7 mouse cellular contexts compared by ENCODE assay signal in the genomic region with DNA sequence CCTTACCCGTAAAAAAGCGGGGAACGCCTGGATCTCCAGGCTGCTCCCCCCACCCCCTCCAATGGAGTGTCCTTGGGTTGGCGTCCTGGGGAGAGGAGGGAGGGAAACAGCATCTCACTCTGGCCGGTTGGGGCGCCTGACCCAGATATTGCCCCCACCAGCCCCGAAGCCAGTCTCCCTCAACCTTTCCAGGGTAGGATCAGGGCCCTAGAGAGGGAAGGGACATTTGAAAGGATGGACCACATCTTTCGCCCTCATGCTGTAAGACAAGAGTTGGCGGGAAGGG. TPM values are rescaled to one million over a fixed set of nuclear protein-coding genes. Genes with fewer than 3 reads are reported as not detected.
DNase-seq lines count a peak whose midpoint lies in the region; ATAC-seq and TF ChIP-seq lines count a peak whose summit lies in the region.

No protein-coding gene starts in this region.

- no peak overlapping the region for H3K9ac ChIP-seq in lung, embryonic 15.5 days
- no peak overlapping the region for H3K9ac ChIP-seq in embryonic facial prominence, embryonic 14.5 days (ENCODE audit: low read depth, low read length)
- no peak overlapping the region for H3K9ac ChIP-seq in intestine, embryonic 14.5 days (ENCODE audit: low read length)
- H3K9ac ChIP-seq in neural tube, embryonic 12.5 days, result peak overlapping the region; percentile 74

- H3K4me2 ChIP-seq in lung, embryonic 15.5 days, result peak overlapping the region; percentile 92
- H3K4me2 ChIP-seq in embryonic facial prominence, embryonic 14.5 days (ENCODE audit: low read depth, low read length), result peak overlapping the region; percentile 91
- peak overlapping the region; percentile 89 for H3K4me2 ChIP-seq in intestine, embryonic 14.5 days (ENCODE audit: low read length)
- peak overlapping the region; percentile 94 for H3K4me2 ChIP-seq in neural tube, embryonic 12.5 days (replicated peaks)

- TF ChIP-seq CTCF in lung, adult 2 months (IDR thresholded peaks at IDR 0.05; ENCODE audit: insufficient read depth, low read length), result no peak

- no peak for DNase-seq in lung, adult 2 months
- DNase-seq in embryonic facial prominence, embryonic 14.5 days (ENCODE audit: low spot score), result no peak
- DNase-seq in intestine, embryonic 14.5 days (ENCODE audit: low spot score), result no peak
- DNase-seq in right cerebral cortex, adult 2 months (ENCODE audit: low spot score in 2 of 2), result no peak
- DNase-seq in spleen, adult 18-20 months, result no peak

- no peaks in the 10 kb centered on the region for H3K36me3 ChIP-seq in lung, embryonic 15.5 days
- H3K36me3 ChIP-seq in embryonic facial prominence, embryonic 14.5 days (ENCODE audit: control insufficient read depth, insufficient read depth, low read length), result no peaks in the 10 kb centered on the region
- H3K36me3 ChIP-seq in intestine, embryonic 14.5 days (ENCODE audit: control insufficient read depth, insufficient read depth, low read length), result no peaks in the 10 kb centered on the region
- no peaks in the 10 kb centered on the region for H3K36me3 ChIP-seq in neural tube, embryonic 12.5 days

- H3K27me3 ChIP-seq in lung, embryonic 15.5 days, result peaks cover 25% of the 10 kb centered on the region
- H3K27me3 ChIP-seq in embryonic facial prominence, embryonic 14.5 days (replicated peaks; ENCODE audit: control insufficient read depth, insufficient read depth, low read length), result peaks cover 15% of the 10 kb centered on the region
- peaks cover 16% of the 10 kb centered on the region for H3K27me3 ChIP-seq in intestine, embryonic 14.5 days (replicated peaks; ENCODE audit: control insufficient read depth, insufficient read depth, low read length)
- H3K27me3 ChIP-seq in neural tube, embryonic 12.5 days (replicated peaks), result peaks cover 17% of the 10 kb centered on the region

- peaks cover 46% of the 10 kb centered on the region for H3K4me1 ChIP-seq in lung, embryonic 15.5 days
- H3K4me1 ChIP-seq in lung, adult 2 months (ENCODE audit: control insufficient read depth, insufficient read depth, low read length), result peaks cover 6% of the 10 kb centered on the region; the same call in 1 of the 2 replicates
- peaks cover 30% of the 10 kb centered on the region for H3K4me1 ChIP-seq in embryonic facial prominence, embryonic 14.5 days (ENCODE audit: control insufficient read depth, insufficient read depth, low read length)
- peaks cover 29% of the 10 kb centered on the region for H3K4me1 ChIP-seq in intestine, embryonic 14.5 days (replicated peaks; ENCODE audit: control insufficient read depth, insufficient read depth, low read length)
- peaks cover 43% of the 10 kb centered on the region for H3K4me1 ChIP-seq in neural tube, embryonic 12.5 days

- TF ChIP-seq POLR2A in lung, adult 2 months (IDR thresholded peaks at IDR 0.05; ENCODE audit: borderline replicate concordance, extremely low read depth, low read depth, low read length), result no peak

- no peak for ATAC-seq in lung, embryonic 15.5 days (ENCODE audit: borderline replicate concordance, extremely low read depth, low FRiP score, low TSS enrichment)
- ATAC-seq in embryonic facial prominence, embryonic 14.5 days (ENCODE audit: low read depth), result no peak
- no peak for ATAC-seq in intestine, embryonic 14.5 days (replicated peaks; ENCODE audit: low FRiP score, low TSS enrichment, low read depth)
- ATAC-seq in neural tube, embryonic 12.5 days (ENCODE audit: low FRiP score, low read depth), result no peak

- H3K4me3 ChIP-seq in lung, embryonic 15.5 days, result peak overlapping the region; percentile 46; the same call in 1 of the 2 replicates
- H3K4me3 ChIP-seq in lung, adult 2 months (replicated peaks; ENCODE audit: extremely low read depth, low read depth, low read length), result no peak overlapping the region
- H3K4me3 ChIP-seq in embryonic facial prominence, embryonic 14.5 days (ENCODE audit: low read depth, low read length), result peak overlapping the region; percentile 49; the same call in 1 of the 2 replicates
- peak overlapping the region; percentile 47; the same call in 1 of the 2 replicates for H3K4me3 ChIP-seq in intestine, embryonic 14.5 days (ENCODE audit: low read depth, low read length)
- peak overlapping the region; percentile 54; the same call in 1 of the 2 replicates for H3K4me3 ChIP-seq in neural tube, embryonic 12.5 days

- no peaks in the 10 kb centered on the region for H3K9me3 ChIP-seq in lung, embryonic 15.5 days
- H3K9me3 ChIP-seq in embryonic facial prominence, embryonic 14.5 days (ENCODE audit: control insufficient read depth, low read length), result no peaks in the 10 kb centered on the region
- H3K9me3 ChIP-seq in intestine, embryonic 14.5 days (ENCODE audit: control insufficient read depth, low read length), result no peaks in the 10 kb centered on the region
- no peaks in the 10 kb centered on the region for H3K9me3 ChIP-seq in neural tube, embryonic 12.5 days

- H3K27ac ChIP-seq in lung, embryonic 15.5 days, result no peak overlapping the region
- H3K27ac ChIP-seq in embryonic facial prominence, embryonic 14.5 days (replicated peaks; ENCODE audit: low read depth, low read length), result no peak overlapping the region
- H3K27ac ChIP-seq in intestine, embryonic 14.5 days (ENCODE audit: low read depth), result no peak overlapping the region
- no peak overlapping the region for H3K27ac ChIP-seq in neural tube, embryonic 12.5 days

- 18% methylated on average over 9 of the region's 9 CpGs for WGBS in lung, embryonic 15.5 days
- 31% methylated on average over 9 of the region's 9 CpGs for WGBS in lung, adult 2 months
- WGBS in embryonic facial prominence, embryonic 14.5 days, result 9% methylated on average over 9 of the region's 9 CpGs
- 10% methylated on average over 9 of the region's 9 CpGs for WGBS in intestine, embryonic 14.5 days
- 8% methylated on average over 9 of the region's 9 CpGs for WGBS in neural tube, embryonic 12.5 days

RNA-seq across cellular contexts. Expression of a gene that starts 1.0 kb away (rescaled TPM):
- polyA plus RNA-seq in lung, embryonic 15.5 days (2015; fragmentation: Nextera tagmentation; extraction: Ambion mirVana), result 0.74 and 1.1 TPM in 2 replicates
- 1.6 and 2.2 TPM in 2 replicates for polyA plus RNA-seq in lung, adult 2 months (2012; rRNA removed)
- 1.7 and 2.0 TPM in 2 replicates for polyA plus RNA-seq in embryonic facial prominence, embryonic 14.5 days (2014; fragmentation: Nextera tagmentation; extraction: Ambion mirVana)
- polyA plus RNA-seq in intestine, embryonic 14.5 days (2014; fragmentation: Nextera tagmentation; extraction: Ambion mirVana), result 2.8 and 3.2 TPM in 2 replicates
- polyA plus RNA-seq in neural tube, embryonic 12.5 days (2016; fragmentation: Nextera tagmentation; extraction: Ambion mirVana), result 5.6 and 5.8 TPM in 2 replicates

RNA-seq across cellular contexts. Expression of a gene that starts 3.3 kb away (rescaled TPM):
- 150 and 157 TPM in 2 replicates for polyA plus RNA-seq in lung, embryonic 15.5 days (2015; fragmentation: Nextera tagmentation; extraction: Ambion mirVana)
- polyA plus RNA-seq in lung, adult 2 months (2012; rRNA removed), result 26.7 and 48.5 TPM in 2 replicates
- polyA plus RNA-seq in embryonic facial prominence, embryonic 14.5 days (2014; fragmentation: Nextera tagmentation; extraction: Ambion mirVana), result 147 and 164 TPM in 2 replicates
- 155 and 160 TPM in 2 replicates for polyA plus RNA-seq in intestine, embryonic 14.5 days (2014; fragmentation: Nextera tagmentation; extraction: Ambion mirVana)
- polyA plus RNA-seq in neural tube, embryonic 12.5 days (2016; fragmentation: Nextera tagmentation; extraction: Ambion mirVana), result 179 and 194 TPM in 2 replicates

RNA-seq across cellular contexts. Expression of a gene that starts 3.5 kb away (rescaled TPM):
- polyA plus RNA-seq in lung, embryonic 15.5 days (2015; fragmentation: Nextera tagmentation; extraction: Ambion mirVana), result 24.3 and 24.6 TPM in 2 replicates
- 5.0 and 6.9 TPM in 2 replicates for polyA plus RNA-seq in lung, adult 2 months (2012; rRNA removed)
- 12.4 and 15.7 TPM in 2 replicates for polyA plus RNA-seq in embryonic facial prominence, embryonic 14.5 days (2014; fragmentation: Nextera tagmentation; extraction: Ambion mirVana)
- polyA plus RNA-seq in intestine, embryonic 14.5 days (2014; fragmentation: Nextera tagmentation; extraction: Ambion mirVana), result 15.5 and 17.4 TPM in 2 replicates
- polyA plus RNA-seq in neural tube, embryonic 12.5 days (2016; fragmentation: Nextera tagmentation; extraction: Ambion mirVana), result 32.1 and 32.6 TPM in 2 replicates

RNA-seq across cellular contexts. Expression of a gene that starts 13.2 kb away (rescaled TPM):
- polyA plus RNA-seq in lung, embryonic 15.5 days (2015; fragmentation: Nextera tagmentation; extraction: Ambion mirVana), result 12.0 and 14.8 TPM in 2 replicates
- 1.0 and 4.3 TPM in 2 replicates for polyA plus RNA-seq in lung, adult 2 months (2012; rRNA removed)
- polyA plus RNA-seq in embryonic facial prominence, embryonic 14.5 days (2014; fragmentation: Nextera tagmentation; extraction: Ambion mirVana), result 15.6 and 17.1 TPM in 2 replicates
- polyA plus RNA-seq in intestine, embryonic 14.5 days (2014; fragmentation: Nextera tagmentation; extraction: Ambion mirVana), result 13.2 and 14.3 TPM in 2 replicates
- 51.3 and 58.6 TPM in 2 replicates for polyA plus RNA-seq in neural tube, embryonic 12.5 days (2016; fragmentation: Nextera tagmentation; extraction: Ambion mirVana)

RNA-seq across cellular contexts. Expression of a gene that starts 42.1 kb away (rescaled TPM):
- polyA plus RNA-seq in lung, embryonic 15.5 days (2015; fragmentation: Nextera tagmentation; extraction: Ambion mirVana), result 56.7 and 59.4 TPM in 2 replicates
- 120 and 135 TPM in 2 replicates for polyA plus RNA-seq in lung, adult 2 months (2012; rRNA removed)
- 68.9 and 73.3 TPM in 2 replicates for polyA plus RNA-seq in embryonic facial prominence, embryonic 14.5 days (2014; fragmentation: Nextera tagmentation; extraction: Ambion mirVana)
- polyA plus RNA-seq in intestine, embryonic 14.5 days (2014; fragmentation: Nextera tagmentation; extraction: Ambion mirVana), result 52.4 and 62.3 TPM in 2 replicates
- polyA plus RNA-seq in neural tube, embryonic 12.5 days (2016; fragmentation: Nextera tagmentation; extraction: Ambion mirVana), result 87.1 and 93.0 TPM in 2 replicates
